Mouse (Mus musculus) right cerebral cortex, postnatal 25 days (tissue): Measurements from ENCODE around the gene Pole3.

ENCODE experiments used
- DNase-seq: peaks from one replicate; pipeline ENCODE4 v3.0.0; 2022

Gene Pole3

DNA sequence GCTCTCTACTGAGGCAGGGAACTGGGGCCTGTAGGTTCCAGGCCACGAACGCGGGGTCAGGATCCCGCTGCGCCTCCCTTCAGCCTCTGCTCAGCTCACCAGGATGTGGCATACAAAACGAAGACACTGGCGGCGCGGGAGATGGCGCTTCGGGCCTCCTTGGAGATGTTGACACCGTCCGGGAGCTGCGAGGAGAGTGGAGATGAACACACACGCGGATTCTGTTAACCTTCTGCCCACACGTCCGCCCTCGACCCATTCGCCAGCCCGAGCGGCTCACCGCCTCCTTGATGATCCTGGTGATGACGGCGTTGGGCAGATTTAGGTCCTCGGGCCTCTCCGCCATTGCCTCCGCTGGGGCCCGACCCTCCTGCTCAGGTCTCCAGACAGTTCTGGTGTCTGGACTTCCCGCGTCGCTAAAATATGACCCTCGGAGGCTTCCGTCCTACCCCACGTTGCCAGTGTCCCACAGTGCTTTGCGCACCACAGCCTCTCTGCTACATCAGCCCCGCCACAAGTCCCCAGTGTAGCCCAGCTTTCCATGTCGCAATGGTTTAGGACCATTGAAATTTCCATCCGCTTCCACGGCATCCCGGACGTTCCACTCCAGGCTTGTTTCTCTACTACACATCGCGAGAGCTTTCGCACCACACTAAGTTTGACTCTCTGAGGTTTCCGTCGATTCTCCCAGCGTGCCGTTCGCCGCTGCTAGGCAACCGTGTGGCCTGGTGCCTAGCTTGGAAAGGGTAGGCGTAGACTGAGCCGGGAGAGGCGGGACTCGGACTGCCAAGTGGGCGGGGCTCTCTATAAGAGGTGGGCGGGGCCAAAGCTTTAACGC lies at the start of gene Pole3, which contains the start of gene 4933430I17Rik:
Gene Pole3 (minus strand): TSS at position 418 of the 838 bp plus-strand sequence.
Gene 4933430I17Rik (plus strand): TSS at position 719 of the 838 bp plus-strand sequence.
- DNase-seq = peak; percentile 94

DNA sequence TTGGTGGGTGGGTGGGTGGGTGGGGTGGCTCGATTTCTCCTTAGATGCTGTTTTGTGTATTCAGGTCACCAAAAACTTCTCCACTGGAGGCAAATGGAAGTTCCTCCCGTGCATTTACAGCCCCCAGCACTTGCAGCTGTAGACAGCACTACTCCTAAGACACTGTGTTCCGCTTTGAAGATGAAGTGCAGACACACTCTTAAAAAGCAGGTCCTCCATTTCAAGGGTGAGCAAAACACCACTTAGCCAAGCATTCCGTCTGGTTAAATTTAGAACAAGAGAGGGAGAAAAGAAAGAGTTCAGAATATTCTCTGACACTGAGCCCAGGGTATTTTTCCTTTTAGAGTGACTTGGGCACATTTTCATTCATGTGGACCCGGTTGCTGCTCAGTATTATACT lies 45.2 kb upstream of the Pole3 start:
- DNase-seq = no peak

DNA sequence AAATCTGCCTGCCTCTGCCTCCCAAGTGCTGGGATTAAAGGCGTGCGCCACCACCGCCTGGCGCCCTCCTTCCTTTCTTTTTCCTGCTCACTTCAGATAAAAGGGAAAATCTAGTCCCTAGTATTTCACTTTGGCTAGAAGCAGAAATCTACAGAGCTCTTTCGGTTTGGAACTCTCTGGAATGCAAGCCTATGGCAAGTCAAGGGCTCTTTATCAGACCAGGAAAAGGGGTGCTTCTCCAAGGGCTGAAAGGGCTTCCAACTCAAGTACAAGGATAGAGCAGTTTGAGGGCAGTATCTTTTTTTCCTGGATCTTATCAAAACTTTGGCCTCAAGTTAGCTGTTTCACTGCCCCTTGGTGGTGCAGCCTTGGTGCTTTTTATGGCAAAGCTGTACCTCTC lies 44.7 kb upstream of the Pole3 start:
- no peak for DNase-seq

- DNase-seq = no peak
These were observed 43.5 kb upstream of the Pole3 start for GRCm38 (mm10) chr4:62568359-62568758.

DNA sequence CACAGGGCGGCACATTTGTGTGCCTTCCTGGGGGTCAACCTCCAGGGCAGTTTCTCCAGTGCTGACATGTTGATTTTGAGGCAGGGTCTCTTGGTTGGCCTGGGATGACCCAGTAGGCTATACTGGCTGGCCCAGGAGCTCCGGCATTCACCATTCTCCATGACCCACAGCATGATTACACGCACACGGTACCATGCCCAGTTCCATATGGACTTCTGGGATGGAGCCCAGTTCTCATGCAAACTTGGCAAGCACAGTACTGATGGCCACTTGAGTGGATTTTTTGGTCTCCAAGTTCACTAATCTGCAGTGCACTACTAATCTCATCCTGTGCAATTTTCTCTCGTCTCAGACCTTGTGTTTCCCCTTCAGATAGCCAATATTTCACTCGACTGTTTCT lies 42.8 kb upstream of the Pole3 start:
- DNase-seq = no peak

GRCm38 (mm10) chr4:62566530-62566929 lies 41.7 kb upstream of the Pole3 start:
- no peak for DNase-seq

DNA sequence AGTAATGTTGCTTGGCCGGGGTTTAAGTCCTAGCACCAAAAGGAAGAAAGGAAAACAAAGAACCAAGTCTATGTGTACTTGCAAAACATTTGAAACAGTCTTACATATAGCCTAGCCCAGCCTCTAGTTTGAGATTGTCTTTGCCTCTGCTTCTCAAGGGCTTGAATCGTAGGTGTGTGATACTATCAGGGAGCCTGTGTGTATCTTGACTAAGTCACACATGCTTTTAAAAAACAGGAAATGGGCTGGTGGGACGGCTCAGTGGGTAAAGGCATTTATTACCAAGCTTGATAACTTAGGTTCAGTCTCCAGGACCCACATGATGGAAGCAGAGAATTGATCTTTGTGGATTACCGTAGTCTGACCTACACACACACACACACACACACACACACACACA lies 37.1 kb upstream of the Pole3 start:
- no peak for DNase-seq

- DNase-seq = no peak
These were observed 36.7 kb upstream of the Pole3 start for GRCm38 (mm10) chr4:62561630-62562001.

DNA sequence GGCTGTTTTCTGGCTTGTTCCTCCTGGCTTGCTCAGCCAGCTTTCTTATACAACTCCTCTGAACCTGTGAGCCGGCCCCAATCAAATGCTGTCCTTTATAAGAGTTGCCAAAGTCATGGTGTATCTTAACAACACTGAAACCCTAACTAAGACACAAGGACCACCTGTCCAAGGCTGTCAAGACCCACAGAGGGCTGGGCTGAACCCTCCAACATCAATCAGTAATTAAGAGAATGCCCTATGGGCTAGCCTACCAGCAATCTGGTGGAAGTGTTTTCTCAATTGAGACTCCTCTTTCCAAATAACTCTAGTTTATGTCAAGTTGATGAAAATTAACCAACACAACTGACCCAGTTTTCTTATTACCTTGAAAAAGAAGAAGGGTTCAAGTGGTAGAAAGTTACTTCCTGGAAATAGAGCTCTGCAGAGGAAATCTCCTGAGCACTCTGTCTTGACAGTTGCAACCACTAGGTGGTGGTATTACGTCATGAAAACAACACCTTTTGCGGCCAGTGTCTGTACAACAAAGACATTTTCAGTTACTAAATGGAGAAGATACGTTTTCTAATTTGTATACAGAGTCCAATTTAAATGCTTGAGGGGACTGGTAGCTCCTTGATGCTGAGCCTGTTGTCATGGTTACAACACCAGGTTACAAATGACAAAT lies 36.2 kb upstream of the Pole3 start:
- peak; percentile 55 for DNase-seq

- no peak for DNase-seq
These were observed 35.0 kb upstream of the Pole3 start, which contains the start of gene Rgs3 for GRCm38 (mm10) chr4:62559797-62560329. TSS of gene Rgs3 (plus strand) at chr4:62559847.

GRCm38 (mm10) chr4:62557436-62557835 lies 32.6 kb upstream of the Pole3 start:
- DNase-seq = no peak

DNA sequence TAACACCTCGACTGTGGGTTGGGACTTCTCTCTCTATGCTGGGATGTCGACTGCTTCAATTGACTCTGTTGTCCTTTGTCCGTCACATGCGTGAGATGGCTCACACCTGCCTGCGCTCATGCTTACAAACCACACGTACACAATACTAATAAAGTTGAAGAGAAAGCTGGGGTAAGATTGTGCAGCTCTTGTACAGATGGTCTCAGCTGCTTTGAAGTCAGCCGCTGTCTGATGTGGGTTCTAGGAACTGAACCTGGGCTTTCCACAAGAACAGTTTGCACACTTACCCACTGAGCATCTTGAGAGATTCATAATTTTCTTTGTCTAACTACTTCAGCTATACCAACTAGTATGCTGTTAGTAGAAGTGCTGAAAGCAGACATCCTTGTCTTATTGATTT lies 27.1 kb upstream of the Pole3 start:
- no peak for DNase-seq

- DNase-seq = no peak
These were observed 19.9 kb upstream of the Pole3 start for GRCm38 (mm10) chr4:62544801-62545200.

DNA sequence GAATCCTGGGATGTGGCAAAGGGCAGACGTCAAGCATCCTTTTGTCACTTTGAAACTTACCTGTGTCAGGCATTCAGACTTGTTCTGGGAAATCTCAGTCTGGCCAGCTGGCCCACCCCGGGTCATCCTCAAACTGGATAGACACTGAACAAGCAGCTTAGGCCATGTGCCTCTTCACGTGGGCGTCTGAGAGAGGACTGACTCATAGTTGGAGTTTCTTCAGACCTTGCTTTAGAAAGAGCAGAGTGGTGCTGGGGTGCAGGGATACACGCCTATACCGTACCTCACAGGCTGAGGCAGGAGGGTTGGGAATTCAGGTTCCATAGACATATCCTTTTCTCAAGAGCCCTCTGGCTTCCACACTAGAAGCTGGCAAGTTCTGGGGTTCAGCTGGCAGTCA lies 18.9 kb upstream of the Pole3 start:
- no peak for DNase-seq

DNA sequence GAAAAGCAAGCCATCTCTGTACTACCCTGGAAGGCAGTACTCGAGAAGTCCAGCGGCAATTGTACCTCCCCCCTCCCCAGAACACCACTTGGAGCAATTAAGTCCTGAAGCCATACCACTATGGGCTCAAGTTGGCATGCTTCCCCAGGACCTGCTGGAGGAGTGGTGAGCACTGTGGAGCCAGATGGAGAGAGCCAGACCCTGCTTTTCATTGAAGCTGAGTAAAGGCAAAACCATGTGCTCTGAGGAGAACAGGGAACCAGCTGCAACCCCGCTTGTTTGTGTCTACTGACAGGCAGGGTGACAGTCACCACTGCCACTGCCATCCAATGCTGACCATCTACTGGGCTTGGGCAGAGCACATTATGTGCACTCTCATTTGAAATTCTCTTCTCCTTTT lies 16.9 kb upstream of the Pole3 start:
- DNase-seq = no peak

DNA sequence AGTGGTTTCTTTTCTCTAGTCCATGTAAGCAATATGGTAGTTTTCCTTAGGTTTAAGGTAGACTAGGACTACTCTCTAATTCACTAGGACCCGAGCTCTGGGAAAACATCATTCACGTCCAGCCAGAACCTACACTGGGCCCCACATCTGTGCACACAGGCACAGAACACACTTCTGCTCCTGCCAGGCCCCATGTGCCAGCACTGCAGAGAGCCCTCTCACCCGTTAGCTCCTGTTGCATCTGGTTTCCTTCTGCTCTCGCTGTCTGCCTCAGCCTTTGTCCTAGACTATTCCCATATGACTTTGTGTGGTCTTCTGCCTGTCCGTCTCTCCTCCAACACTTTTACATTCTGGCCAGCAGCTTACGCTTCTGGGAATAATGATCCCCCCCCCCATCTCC lies 8.9 kb upstream of the Pole3 start:
- DNase-seq = no peak

DNA sequence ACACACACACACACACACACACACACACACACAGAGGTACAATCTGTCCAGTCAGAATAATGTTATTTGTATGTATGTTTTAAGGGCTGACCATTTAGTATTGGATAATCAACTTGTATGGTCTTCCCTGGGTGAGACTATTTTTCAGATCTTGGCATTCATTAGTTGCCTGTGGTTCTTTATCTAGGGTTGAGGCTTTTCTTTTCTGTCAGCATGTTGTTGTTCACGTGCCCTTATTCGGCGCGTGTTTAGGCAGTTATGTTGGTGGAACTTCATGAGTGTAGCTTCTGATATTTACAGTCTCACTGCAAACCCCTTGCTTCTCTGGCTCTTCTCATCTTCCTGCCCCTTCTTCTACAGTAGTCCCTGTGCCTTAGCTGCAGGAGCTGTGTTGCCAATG lies 2.8 kb upstream of the Pole3 start:
- no peak for DNase-seq

DNA sequence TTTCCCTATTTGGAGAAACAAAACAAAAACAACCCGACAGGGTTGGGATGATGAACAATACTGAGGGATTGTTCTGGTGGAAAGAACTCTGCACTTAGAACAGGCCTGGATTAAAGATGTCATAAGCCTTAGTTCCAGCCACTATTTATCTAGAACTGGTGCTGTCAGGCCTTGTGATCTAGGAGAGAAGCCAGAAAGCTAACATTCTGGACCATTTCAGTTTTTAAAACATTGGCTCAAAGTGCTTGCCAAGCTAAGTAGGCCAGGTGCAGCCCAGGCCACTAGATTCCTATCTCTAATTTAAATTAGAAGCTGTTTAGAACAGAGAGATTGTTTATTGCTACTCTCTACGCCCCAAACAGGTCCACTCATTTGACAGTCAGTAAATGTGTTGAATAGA lies 1.4 kb upstream of the Pole3 start:
- DNase-seq = no peak

- no peak for DNase-seq
These were observed 582 bp upstream of the Pole3 start for GRCm38 (mm10) chr4:62525489-62525811.

DNA sequence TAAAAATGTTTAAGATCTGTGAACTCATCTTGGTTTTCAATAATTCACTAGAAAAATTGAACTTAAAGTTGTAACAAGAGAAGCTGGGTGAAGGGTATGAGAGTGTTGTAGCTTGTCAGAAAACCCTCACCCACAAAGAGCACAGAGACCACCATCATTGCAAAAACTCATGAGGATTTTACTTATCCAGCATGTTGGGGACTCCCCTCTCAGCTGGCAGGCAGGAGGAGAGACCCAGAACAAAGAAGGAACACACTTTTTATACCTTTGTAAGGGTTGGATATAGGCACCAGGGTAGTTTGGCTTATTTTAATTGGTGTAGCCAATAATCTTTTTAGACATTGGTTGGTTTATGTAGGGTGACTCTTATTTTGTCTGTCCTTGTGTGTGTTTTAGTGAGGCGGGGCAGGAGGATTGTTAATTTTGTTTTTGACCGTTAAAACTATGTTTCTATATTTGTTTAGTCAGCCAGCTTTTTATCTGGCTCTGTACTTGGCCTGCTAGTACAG lies 3.9 kb downstream of the Pole3 start:
- DNase-seq = no peak

GRCm38 (mm10) chr4:62519849-62520233 lies 5.0 kb downstream of the Pole3 start, which contains the start of gene Alad:
TSS of gene Alad (minus strand) at chr4:62519918.
- peak; percentile 87 for DNase-seq

GRCm38 (mm10) chr4:62519122-62519848 lies 5.6 kb downstream of the Pole3 start:
- DNase-seq = no peak

DNA sequence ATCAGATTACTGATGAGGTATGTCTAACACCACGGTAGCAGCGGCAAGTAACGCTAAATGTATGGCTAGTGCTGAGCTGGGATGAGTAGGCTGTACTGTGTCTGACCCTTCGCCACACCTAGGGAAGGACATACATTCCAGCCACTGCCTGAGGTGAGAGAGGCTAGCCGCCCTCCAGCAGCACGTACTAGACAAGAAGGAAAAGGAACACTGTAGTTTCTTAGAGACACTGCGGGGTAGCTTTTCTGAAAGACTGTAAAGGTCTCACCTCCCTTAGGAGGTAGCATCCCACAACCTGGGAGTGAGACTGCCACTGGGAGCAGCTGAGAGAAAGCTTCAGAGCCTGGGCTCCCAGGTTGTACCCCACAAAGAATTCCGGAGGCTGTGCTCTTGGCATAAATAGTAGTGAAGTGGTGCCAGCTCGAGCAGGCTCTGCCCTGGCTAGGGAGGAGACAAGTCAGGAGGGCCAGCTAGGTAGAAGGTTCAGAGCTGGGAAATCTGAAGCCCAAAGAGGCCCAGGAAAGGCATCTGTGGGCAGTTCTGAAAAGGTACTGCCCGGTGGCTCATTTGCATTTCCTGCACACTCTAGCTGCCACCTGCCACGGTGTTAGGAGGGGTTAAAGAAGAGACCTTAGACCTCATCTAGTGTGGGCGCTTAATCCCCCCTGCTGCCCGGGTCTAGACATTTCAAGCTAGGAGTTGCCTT lies 6.3 kb downstream of the Pole3 start:
- DNase-seq = no peak
